Mouse (Mus musculus): ENCODE measurements around the gene Fam184b. TPM values are rescaled to one million over a fixed set of nuclear protein-coding genes. Genes with fewer than 3 reads are reported as not detected.

Fam184b gene
- polyA plus RNA-seq, 1 experiment = 2.6 TPM

GRCm38 (mm10) chr5:45512908-45513307 lies 126.5 kb downstream of the Fam184b start:
- TF ChIP-seq CTCF (IDR thresholded peaks at IDR 0.05; ENCODE audit: borderline replicate concordance, extremely low read depth, insufficient read depth, insufficient read length) (no peak), POLR2A (IDR thresholded peaks at IDR 0.05; ENCODE audit: borderline replicate concordance, extremely low read depth, insufficient read depth, insufficient read length, poor library complexity, severe bottlenecking) (no peak)
- no peak for DNase-seq (ENCODE audit: low read depth)

- peak; percentile 20 for DNase-seq (ENCODE audit: low read depth)
- no peak for TF ChIP-seq POLR2A (IDR thresholded peaks at IDR 0.05; ENCODE audit: borderline replicate concordance, extremely low read depth, insufficient read depth, insufficient read length, poor library complexity, severe bottlenecking)
- no peak for TF ChIP-seq CTCF (IDR thresholded peaks at IDR 0.05; ENCODE audit: borderline replicate concordance, extremely low read depth, insufficient read depth, insufficient read length)
Observed at GRCm38 (mm10) chr5:45510071-45510470, 129.3 kb downstream of the Fam184b start.

- TF ChIP-seq CTCF (IDR thresholded peaks at IDR 0.05; ENCODE audit: borderline replicate concordance, extremely low read depth, insufficient read depth, insufficient read length) (no peak), POLR2A (IDR thresholded peaks at IDR 0.05; ENCODE audit: borderline replicate concordance, extremely low read depth, insufficient read depth, insufficient read length, poor library complexity, severe bottlenecking) (no peak)
- DNase-seq (ENCODE audit: low read depth) = no peak
Observed at GRCm38 (mm10) chr5:45497564-45497963, 141.8 kb downstream of the Fam184b start.

DNA sequence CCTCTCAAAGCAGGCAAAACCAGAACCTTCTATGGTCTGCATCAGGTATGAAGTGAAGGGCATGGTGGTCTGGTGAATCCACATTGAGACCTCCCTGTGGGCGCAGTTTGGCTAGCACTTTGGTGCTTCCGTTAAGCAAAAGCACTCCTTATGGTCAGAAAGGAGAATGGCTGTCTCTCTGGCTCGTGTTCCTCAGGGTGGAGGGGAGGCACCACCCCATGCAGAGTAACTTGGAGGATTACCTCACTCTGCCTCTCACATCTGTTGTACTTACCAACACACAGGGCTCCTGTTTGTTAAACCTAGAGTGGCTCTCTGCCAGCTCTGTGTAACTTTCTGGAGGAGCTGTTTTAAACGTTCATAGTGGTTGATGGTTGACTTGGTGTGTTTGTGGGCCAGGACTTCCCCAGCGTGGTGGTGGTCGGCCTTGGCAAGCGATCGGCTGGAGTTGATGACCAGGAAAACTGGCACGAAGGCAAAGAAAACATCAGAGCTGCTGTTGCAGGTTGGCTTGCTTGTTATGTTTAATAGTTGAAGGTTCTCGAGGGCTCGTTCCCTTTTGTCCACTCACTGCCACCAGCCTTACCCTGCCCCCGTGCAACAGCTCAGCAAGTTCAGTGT lies 142.4 kb downstream of the Fam184b start:
- no peak for DNase-seq (ENCODE audit: low read depth)

GRCm38 (mm10) chr5:45496479-45496878 lies 142.9 kb downstream of the Fam184b start:
- no peak for TF ChIP-seq POLR2A (IDR thresholded peaks at IDR 0.05; ENCODE audit: borderline replicate concordance, extremely low read depth, insufficient read depth, insufficient read length, poor library complexity, severe bottlenecking)
- TF ChIP-seq CTCF (IDR thresholded peaks at IDR 0.05; ENCODE audit: borderline replicate concordance, extremely low read depth, insufficient read depth, insufficient read length) = no peak
- no peak for DNase-seq (ENCODE audit: low read depth)

More for the DNA sequence above, 142.4 kb downstream of the Fam184b start:
- no peak for TF ChIP-seq POLR2A (IDR thresholded peaks at IDR 0.05; ENCODE audit: borderline replicate concordance, extremely low read depth, insufficient read depth, insufficient read length, poor library complexity, severe bottlenecking)

DNA sequence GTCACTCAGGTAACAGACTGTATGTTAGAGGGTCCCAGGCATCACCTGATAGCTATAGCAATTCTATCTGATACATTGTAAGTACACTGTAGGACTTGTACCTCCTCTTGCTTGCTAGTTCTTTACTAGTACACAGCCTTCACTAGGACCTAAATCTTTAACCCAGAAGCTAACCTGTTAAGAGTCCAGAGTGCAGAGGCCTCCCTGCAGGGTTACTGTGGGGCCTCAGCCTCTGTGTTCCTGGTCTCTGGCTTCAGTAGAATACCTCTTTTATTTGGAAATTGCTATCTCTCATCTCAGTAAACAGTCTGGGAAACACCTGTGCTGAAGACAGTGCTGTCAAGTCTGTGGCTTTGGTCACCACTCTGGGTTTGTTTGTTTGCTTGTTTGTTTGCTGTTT lies 143.4 kb downstream of the Fam184b start:
- no peak for DNase-seq (ENCODE audit: low read depth)
- TF ChIP-seq POLR2A (IDR thresholded peaks at IDR 0.05; ENCODE audit: borderline replicate concordance, extremely low read depth, insufficient read depth, insufficient read length, poor library complexity, severe bottlenecking) (no peak), CTCF (IDR thresholded peaks at IDR 0.05; ENCODE audit: borderline replicate concordance, extremely low read depth, insufficient read depth, insufficient read length) (no peak)

DNA sequence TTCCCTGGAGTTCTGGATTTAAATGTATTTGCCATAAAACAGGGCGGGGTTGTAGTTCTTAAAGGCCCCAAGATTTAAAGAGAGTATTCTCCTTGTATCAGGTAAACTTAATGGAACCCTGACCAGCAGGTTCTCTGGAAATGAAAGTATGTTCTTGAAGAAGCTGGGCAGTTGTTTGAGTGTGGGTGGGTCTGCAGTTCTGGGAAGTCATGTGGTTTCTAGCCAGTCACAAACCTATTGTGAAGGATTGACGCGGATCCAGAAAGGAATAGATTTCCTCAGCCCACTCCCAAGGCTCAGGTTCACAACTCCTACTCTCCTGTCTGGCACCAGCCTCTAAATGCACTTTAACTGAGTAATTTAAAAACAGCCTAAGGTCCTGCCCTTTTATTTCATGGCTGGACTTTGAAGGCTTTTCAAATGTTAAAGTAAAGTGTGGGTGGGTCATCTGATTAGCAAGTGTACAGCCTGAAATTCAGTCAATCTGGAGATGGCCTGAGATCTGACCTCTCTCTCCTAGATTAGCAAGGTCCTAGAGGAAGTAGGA lies 143.9 kb downstream of the Fam184b start:
- DNase-seq (ENCODE audit: low read depth) = no peak
- TF ChIP-seq CTCF (IDR thresholded peaks at IDR 0.05; ENCODE audit: borderline replicate concordance, extremely low read depth, insufficient read depth, insufficient read length) (no peak), POLR2A (IDR thresholded peaks at IDR 0.05; ENCODE audit: borderline replicate concordance, extremely low read depth, insufficient read depth, insufficient read length, poor library complexity, severe bottlenecking) (no peak)

- no peak for TF ChIP-seq POLR2A (IDR thresholded peaks at IDR 0.05; ENCODE audit: borderline replicate concordance, extremely low read depth, insufficient read depth, insufficient read length, poor library complexity, severe bottlenecking)
- no peak for TF ChIP-seq CTCF (IDR thresholded peaks at IDR 0.05; ENCODE audit: borderline replicate concordance, extremely low read depth, insufficient read depth, insufficient read length)
- no peak for DNase-seq (ENCODE audit: low read depth)
Observed at GRCm38 (mm10) chr5:45494093-45494755, 145.2 kb downstream of the Fam184b start.

GRCm38 (mm10) chr5:45493191-45494092 lies 146.0 kb downstream of the Fam184b start, which contains the start of gene Lap3:
Gene Lap3, plus strand, starts transcription at chr5:45493374.
- peak; percentile 54; the same call in 1 of the 2 replicates for TF ChIP-seq POLR2A (IDR thresholded peaks at IDR 0.05; ENCODE audit: borderline replicate concordance, extremely low read depth, insufficient read depth, insufficient read length, poor library complexity, severe bottlenecking)
- TF ChIP-seq CTCF (IDR thresholded peaks at IDR 0.05; ENCODE audit: borderline replicate concordance, extremely low read depth, insufficient read depth, insufficient read length) = peak; percentile 19; the same call in 1 of the 2 replicates
- DNase-seq (ENCODE audit: low read depth) = peak; percentile 98

DNA sequence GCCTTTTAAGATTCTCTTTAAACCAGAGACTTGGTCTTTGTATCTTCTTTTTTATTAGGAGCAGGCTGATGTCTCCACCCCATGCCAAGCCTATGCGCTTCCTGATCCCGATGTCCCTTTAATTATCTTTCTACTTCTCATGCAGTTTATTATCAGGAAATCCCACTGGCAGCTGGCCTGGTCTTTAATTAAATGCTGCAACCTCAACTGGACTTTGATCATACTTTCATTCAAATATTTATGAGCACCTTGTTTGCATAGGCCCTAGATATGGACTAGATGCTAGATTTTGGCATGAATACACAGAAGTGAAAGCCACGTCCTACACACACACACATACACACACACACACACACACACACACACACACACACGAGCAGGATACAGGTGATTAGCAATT lies 147.6 kb downstream of the Fam184b start:
- no peak for TF ChIP-seq CTCF (IDR thresholded peaks at IDR 0.05; ENCODE audit: borderline replicate concordance, extremely low read depth, insufficient read depth, insufficient read length)
- TF ChIP-seq POLR2A (IDR thresholded peaks at IDR 0.05; ENCODE audit: borderline replicate concordance, extremely low read depth, insufficient read depth, insufficient read length, poor library complexity, severe bottlenecking) = no peak

DNA sequence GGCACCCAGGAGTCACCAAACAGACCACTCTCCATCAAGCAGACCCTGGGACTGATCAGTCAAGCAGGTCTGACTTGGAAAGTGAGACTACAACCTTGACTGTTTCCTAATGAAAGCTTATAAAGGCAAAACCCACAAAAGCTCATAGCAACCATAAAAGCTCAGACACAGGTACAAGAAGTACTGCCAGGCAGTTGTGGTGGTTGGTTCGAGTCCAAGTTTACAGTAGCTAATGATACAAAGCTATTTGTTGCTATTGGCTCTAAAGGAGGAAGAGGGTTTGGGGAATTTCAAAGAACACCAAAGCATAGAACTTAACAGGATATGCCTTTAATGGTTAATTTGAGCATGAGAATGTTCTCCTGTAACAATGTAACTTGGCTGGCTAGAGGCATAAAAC lies 155.8 kb downstream of the Fam184b start:
- TF ChIP-seq POLR2A (IDR thresholded peaks at IDR 0.05; ENCODE audit: borderline replicate concordance, extremely low read depth, insufficient read depth, insufficient read length, poor library complexity, severe bottlenecking) (no peak), CTCF (IDR thresholded peaks at IDR 0.05; ENCODE audit: borderline replicate concordance, extremely low read depth, insufficient read depth, insufficient read length) (no peak)
- DNase-seq (ENCODE audit: low read depth) = no peak

More for the DNA sequence above, 147.6 kb downstream of the Fam184b start:
- DNase-seq (ENCODE audit: low read depth) = peak; percentile 52
